In genomic region chr17:58932279-58932982, GRCm38 (mm10) we compare ENCODE assay signal across 15 mouse cellular contexts. TPM values are rescaled to one million over a fixed set of nuclear protein-coding genes. Genes with fewer than 3 reads are reported as not detected.
DNase-seq lines count a peak whose midpoint lies in the region; ATAC-seq lines count a peak whose summit lies in the region.
"Had no signal": no experiment of that assay in that cellular context is flagged by ENCODE, and none has a peak within 500 bp of the region (broad histone marks: within the 10 kb centered on the region; RNA-seq: fewer than 3 reads in every experiment).

No protein-coding gene starts in this region.

- no peak for DNase-seq in frontal cortex, postnatal 14 days (ENCODE audit: low spot score in 2 of 2)
- peak; percentile 58 for DNase-seq in embryo, embryonic 10 days (ENCODE audit: low spot score)
- DNase-seq in heart, postnatal 36 days, result no peak
- DNase-seq in layer of hippocampus, adult 9-10 months (ENCODE audit: low spot score), result no peak
- DNase-seq in right cerebral cortex, adult 2 months (ENCODE audit: low spot score in 2 of 2), result no peak
- DNase-seq: adrenal gland, postnatal 10 days; cerebellum, adult 18-20 months; gastrocnemius, postnatal 25 days; right cerebral cortex, postnatal 25 days had no signal

- H3K4me3 ChIP-seq in forebrain, embryonic 16.5 days (replicated peaks; ENCODE audit: low read length), result no peak overlapping the region
- no peak overlapping the region for H3K4me3 ChIP-seq in midbrain, embryonic 12.5 days
- H3K4me3 ChIP-seq: stomach, embryonic 15.5 days had no signal

- H3K4me1 ChIP-seq in forebrain, embryonic 16.5 days (replicated peaks; ENCODE audit: control insufficient read depth, insufficient read depth, low read length), result 0 out of 2 replicates have a peak, but pooled peaks cover 3% of the 10 kb centered on the region
- peaks cover 17% of the 10 kb centered on the region for H3K4me1 ChIP-seq in midbrain, embryonic 12.5 days
- H3K4me1 ChIP-seq: stomach, embryonic 15.5 days had no signal

- no peaks in the 10 kb centered on the region for H3K36me3 ChIP-seq in forebrain, embryonic 16.5 days (ENCODE audit: control insufficient read depth, insufficient read depth)
- no peaks in the 10 kb centered on the region for H3K36me3 ChIP-seq in midbrain, embryonic 12.5 days
- H3K36me3 ChIP-seq: stomach, embryonic 15.5 days had no signal

- ATAC-seq in frontal cortex, adult (ENCODE audit: low TSS enrichment), result peak; percentile 62
- ATAC-seq in forebrain, embryonic 16.5 days, result peak; percentile 86
- peak; percentile 90 for ATAC-seq in midbrain, embryonic 12.5 days (ENCODE audit: low FRiP score, low read depth)
- ATAC-seq: intestine, postnatal 0 days had no signal

- no peaks in the 10 kb centered on the region for H3K27me3 ChIP-seq in forebrain, embryonic 16.5 days (replicated peaks; ENCODE audit: control insufficient read depth, insufficient read depth, low read length)
- H3K27me3 ChIP-seq in midbrain, embryonic 12.5 days, result no peaks in the 10 kb centered on the region
- H3K27me3 ChIP-seq: stomach, embryonic 15.5 days had no signal

- H3K27ac ChIP-seq in forebrain, embryonic 16.5 days (ENCODE audit: low read length), result 0 out of 2 replicates have a peak overlapping the region, but pooled peaks have one; percentile 18
- peak overlapping the region; percentile 83 for H3K27ac ChIP-seq in midbrain, embryonic 12.5 days (replicated peaks)
- H3K27ac ChIP-seq: stomach, embryonic 15.5 days had no signal

- intact Hi-C loops in heart, postnatal 36 days (cut with DNase I), result no loop called here

- peak overlapping the region; percentile 13 for H3K4me2 ChIP-seq in forebrain, embryonic 16.5 days (ENCODE audit: low read length)
- peak overlapping the region; percentile 38 for H3K4me2 ChIP-seq in midbrain, embryonic 12.5 days (replicated peaks)
- H3K4me2 ChIP-seq: stomach, embryonic 15.5 days had no signal

- H3K9ac ChIP-seq in forebrain, embryonic 16.5 days (replicated peaks; ENCODE audit: low read depth, low read length), result no peak overlapping the region
- H3K9ac ChIP-seq in midbrain, embryonic 12.5 days (replicated peaks), result no peak overlapping the region
- H3K9ac ChIP-seq: stomach, embryonic 15.5 days had no signal

- WGBS in forebrain, embryonic 16.5 days, result 2% methylated on average over 2 of the region's 2 CpGs
- 5% methylated on average over 2 of the region's 2 CpGs for WGBS in midbrain, embryonic 12.5 days

- no peaks in the 10 kb centered on the region for H3K9me3 ChIP-seq in forebrain, embryonic 16.5 days (ENCODE audit: control insufficient read depth, low read length)
- H3K9me3 ChIP-seq in midbrain, embryonic 12.5 days, result no peaks in the 10 kb centered on the region
- H3K9me3 ChIP-seq: stomach, embryonic 15.5 days had no signal

RNA-seq across cellular contexts. Expression of gene Pdzph1, which starts 58.7 kb away (rescaled TPM):
- 5.5 and 6.5 TPM in 2 replicates for polyA plus RNA-seq in forebrain, embryonic 16.5 days (2015; fragmentation: Nextera tagmentation; extraction: Ambion mirVana)
- polyA plus RNA-seq in midbrain, embryonic 12.5 days (2016; fragmentation: Nextera tagmentation; extraction: Ambion mirVana), result 22.3 and 24.8 TPM in 2 replicates
- total RNA-seq in heart, postnatal 36 days (2021), result not detected
- polyA plus RNA-seq: heart, postnatal 0 days; intestine, postnatal 0 days; stomach, embryonic 15.5 days had no signal
